8 mouse cellular contexts compared by ENCODE assay signal in genomic region chr2:170155089-170155740, GRCm38 (mm10). TPM values are rescaled to one million over a fixed set of nuclear protein-coding genes. Genes with fewer than 3 reads are reported as not detected.
DNase-seq lines count a peak whose midpoint lies in the region; ATAC-seq and TF ChIP-seq lines count a peak whose summit lies in the region.

No protein-coding gene starts in this region.

- H3K27ac ChIP-seq in bone marrow macrophage, adult 2 months (ENCODE audit: insufficient read depth, low read depth, low read length), result peak overlapping the region; percentile 99
- H3K27ac ChIP-seq in hindbrain, embryonic 16.5 days (ENCODE audit: low read depth, low read length), result no peak overlapping the region; the same call in 1 of the 2 replicates
- no peak overlapping the region for H3K27ac ChIP-seq in limb, embryonic 14.5 days (replicated peaks; ENCODE audit: low read depth, low read length)
- H3K27ac ChIP-seq in midbrain, embryonic 14.5 days (replicated peaks; ENCODE audit: low read depth, low read length), result 0 out of 2 replicates have a peak overlapping the region, but pooled peaks have one; percentile 26

- H3K4me1 ChIP-seq in bone marrow macrophage, adult 2 months (ENCODE audit: control insufficient read depth, insufficient read depth, low read length), result peaks cover 31% of the 10 kb centered on the region
- peaks cover 10% of the 10 kb centered on the region for H3K4me1 ChIP-seq in hindbrain, embryonic 16.5 days (ENCODE audit: control insufficient read depth, insufficient read depth, low read depth, low read length)
- H3K4me1 ChIP-seq in limb, embryonic 14.5 days (ENCODE audit: control insufficient read depth, insufficient read depth, low read length), result peaks cover 17% of the 10 kb centered on the region
- peaks cover 13% of the 10 kb centered on the region; the same call in 1 of the 2 replicates for H3K4me1 ChIP-seq in midbrain, embryonic 14.5 days (ENCODE audit: control insufficient read depth, insufficient read depth, low read length)

- peak overlapping the region; percentile 52 for H3K4me3 ChIP-seq in bone marrow macrophage, adult 2 months (ENCODE audit: insufficient read depth, low read length)
- peak overlapping the region; percentile 42 for H3K4me3 ChIP-seq in hindbrain, embryonic 16.5 days (ENCODE audit: low read length)
- H3K4me3 ChIP-seq in limb, embryonic 14.5 days (replicated peaks; ENCODE audit: low read length), result peak overlapping the region; percentile 28
- peak overlapping the region; percentile 29 for H3K4me3 ChIP-seq in midbrain, embryonic 14.5 days (replicated peaks; ENCODE audit: low read depth, low read length)

- peak overlapping the region; percentile 68 for H3K4me2 ChIP-seq in hindbrain, embryonic 16.5 days (ENCODE audit: low read length)
- H3K4me2 ChIP-seq in limb, embryonic 14.5 days (replicated peaks; ENCODE audit: low read depth, low read length, severe bottlenecking), result peak overlapping the region; percentile 64
- H3K4me2 ChIP-seq in midbrain, embryonic 14.5 days (ENCODE audit: low read length), result peak overlapping the region; percentile 58

- no peaks in the 10 kb centered on the region for H3K9me3 ChIP-seq in hindbrain, embryonic 16.5 days (ENCODE audit: control insufficient read depth, low read length)
- H3K9me3 ChIP-seq in limb, embryonic 14.5 days (ENCODE audit: control insufficient read depth, low read length), result no peaks in the 10 kb centered on the region
- no peaks in the 10 kb centered on the region for H3K9me3 ChIP-seq in midbrain, embryonic 14.5 days (ENCODE audit: control insufficient read depth, low read length)

- peak overlapping the region; percentile 57 for H3K9ac ChIP-seq in hindbrain, embryonic 16.5 days (ENCODE audit: low read depth, low read length)
- no peak overlapping the region for H3K9ac ChIP-seq in limb, embryonic 14.5 days (ENCODE audit: low read depth, low read length, severe bottlenecking)
- peak overlapping the region; percentile 45; the same call in 1 of the 2 replicates for H3K9ac ChIP-seq in midbrain, embryonic 14.5 days (replicated peaks; ENCODE audit: low read length)

- 8% methylated on average over 18 of the region's 18 CpGs for WGBS in hindbrain, embryonic 16.5 days
- 7% methylated on average over 18 of the region's 18 CpGs for WGBS in limb, embryonic 14.5 days
- WGBS in midbrain, embryonic 14.5 days, result 14% methylated on average over 18 of the region's 18 CpGs

- no peaks in the 10 kb centered on the region for H3K36me3 ChIP-seq in hindbrain, embryonic 16.5 days (ENCODE audit: control insufficient read depth, insufficient read depth, low read length)
- no peaks in the 10 kb centered on the region for H3K36me3 ChIP-seq in limb, embryonic 14.5 days (ENCODE audit: control insufficient read depth, insufficient read depth, low read length)
- H3K36me3 ChIP-seq in midbrain, embryonic 14.5 days (ENCODE audit: control insufficient read depth, insufficient read depth, low read length), result no peaks in the 10 kb centered on the region

- peak; percentile 20 to 41 for DNase-seq in cerebellum, postnatal 25 days
- no peak for DNase-seq in cerebellum, adult 11-12 months
- DNase-seq in gastrocnemius, postnatal 10 days, result peak; percentile 64
- peak; percentile 67 for DNase-seq in limb, embryonic 14.5 days (ENCODE audit: low spot score)
- DNase-seq in midbrain, embryonic 14.5 days, result peak; percentile 82
- DNase-seq in spleen, postnatal 14 days (ENCODE audit: low spot score in 2 of 2), result peak; percentile 66 to 67

- TF ChIP-seq CTCF in bone marrow macrophage, adult 2 months (IDR thresholded peaks at IDR 0.05; ENCODE audit: low read depth, low read length), result no peak

- 0 out of 2 replicates have a peak, but pooled peaks have one; percentile 12 for TF ChIP-seq POLR2A in bone marrow macrophage, adult 2 months (IDR thresholded peaks at IDR 0.05; ENCODE audit: borderline replicate concordance, low read depth, low read length)
- TF ChIP-seq POLR2A in limb, embryonic 14.5 days (IDR thresholded peaks at IDR 0.05; ENCODE audit: borderline replicate concordance, extremely low read depth, insufficient read depth, insufficient read length), result no peak

- no peak; the same call in 1 of the 2 replicates for ATAC-seq in hindbrain, embryonic 16.5 days
- ATAC-seq in limb, embryonic 14.5 days (ENCODE audit: low FRiP score, low read depth), result no peak
- ATAC-seq in midbrain, embryonic 14.5 days (ENCODE audit: low FRiP score, low TSS enrichment), result no peak; the same call in 1 of the 2 replicates

- H3K27me3 ChIP-seq in hindbrain, embryonic 16.5 days (replicated peaks; ENCODE audit: control insufficient read depth, insufficient read depth, low read length), result no peaks in the 10 kb centered on the region; the same call in 1 of the 2 replicates
- H3K27me3 ChIP-seq in limb, embryonic 14.5 days (ENCODE audit: control insufficient read depth, insufficient read depth, low read length), result no peaks in the 10 kb centered on the region
- no peaks in the 10 kb centered on the region for H3K27me3 ChIP-seq in midbrain, embryonic 14.5 days (ENCODE audit: control insufficient read depth, insufficient read depth, low read length)

RNA-seq across cellular contexts. Expression of gene Zfp217, which starts 7.3 kb away (rescaled TPM):
- polyA plus RNA-seq in bone marrow macrophage, adult 2 months (2012; ENCODE audit: insufficient read depth, insufficient read length, missing spikeins), result 44.0 and 45.3 TPM in 2 replicates
- 10 to 100 TPM; 10.0 to 12.5 TPM for total RNA-seq in gastrocnemius, postnatal 10 days (2021)
- 0.92 and 1.0 TPM in 2 replicates for polyA plus RNA-seq in hindbrain, embryonic 16.5 days (2015; fragmentation: Nextera tagmentation; extraction: Ambion mirVana)
- 11.7 and 12.2 TPM in 2 replicates for polyA plus RNA-seq in limb, embryonic 14.5 days (2012; rRNA removed)
- polyA plus RNA-seq in limb, embryonic 14.5 days (2014; fragmentation: Nextera tagmentation; extraction: Ambion mirVana), result 4.0 and 4.8 TPM in 2 replicates
- polyA plus RNA-seq in midbrain, embryonic 14.5 days (2014; fragmentation: Nextera tagmentation; extraction: Ambion mirVana), result 1.8 TPM in 2 replicates

Comparison
In these comparisons a context has a peak if more than half of its experiments do, and no peak if none do; other contexts are left out.
1. H3K27ac ChIP-seq: peak in bone marrow macrophage, adult 2 months (single experiment) and midbrain, embryonic 14.5 days (single experiment); none in hindbrain, embryonic 16.5 days (single experiment) and limb, embryonic 14.5 days (single experiment).
2. Peak in every context shown above with its lines, with median percentiles within 50 percentile points of each other: H3K4me3 ChIP-seq and H3K4me2 ChIP-seq.